Mouse (Mus musculus) hindbrain, embryonic 12.5 days (tissue): ENCODE data around the gene Ambra1. TPM values are rescaled to one million over a fixed set of nuclear protein-coding genes. Genes with fewer than 3 reads are reported as not detected.

Experiments
- ATAC-seq: fragments of 200-750 bp; cut with Nextera tagmentation; 2 replicates; pipeline ENCODE4 v1.8.0; 2017; ENCODE audit warnings: moderate TSS enrichment; ENCODE audit not compliant: low FRiP score
- H3K27ac ChIP-seq: fragments of 300-500 bp; sonication (generic); 2 replicates; pipeline ENCODE4 v1.5.1; 2016; ENCODE audit warnings: mild to moderate bottlenecking
- H3K27me3 ChIP-seq: fragments of 300-500 bp; sonication (generic); 2 replicates; pipeline ENCODE4 v1.6.1; 2016; ENCODE audit warnings: mild to moderate bottlenecking
- H3K36me3 ChIP-seq: fragments of 300-500 bp; sonication (generic); 2 replicates; pipeline ENCODE4 v1.6.1; 2016; ENCODE audit warnings: mild to moderate bottlenecking
- H3K4me1 ChIP-seq: fragments of 300-500 bp; sonication (generic); 2 replicates; pipeline ENCODE4 v1.6.1; 2016
- H3K4me2 ChIP-seq: fragments of 300-500 bp; sonication (generic); replicated peaks from 2 replicates; pipeline ENCODE4 v1.6.1; 2016; ENCODE audit warnings: mild to moderate bottlenecking
- H3K4me3 ChIP-seq: fragments of 300-500 bp; sonication (generic); 2 replicates; pipeline ENCODE4 v1.5.1; 2016; ENCODE audit warnings: mild to moderate bottlenecking
- H3K9ac ChIP-seq: fragments of 300-500 bp; sonication (generic); 2 replicates; pipeline ENCODE4 v1.6.1; 2016; ENCODE audit warnings: mild to moderate bottlenecking, moderate library complexity
- H3K9me3 ChIP-seq: fragments of 300-500 bp; sonication (generic); replicated peaks from 2 replicates; pipeline ENCODE4 v1.6.1; 2016; ENCODE audit warnings: mild to moderate bottlenecking
- WGBS: fragments of 180-500 bp; shearing (Covaris S2); methylation state at CpG from one replicate; pipeline ENCODE4 v1.1.7; 2016; 5-methylcytosine and 5-hydroxymethylcytosine counted together
- polyA plus RNA-seq: library from polyadenylated mRNA; unstranded; fragments of >200 nt; fragmentation: Nextera tagmentation; extraction: Ambion mirVana; gene quantifications from 2 replicates; pipeline ENCODE4 v1.2.1, GENCODE M21; 2016

Gene Ambra1
- polyA plus RNA-seq, 1 experiment from 2014 or later: 24.8 TPM

GRCm38 (mm10) chr2:91916346-91916977, 186.5 kb downstream of the Ambra1 start:
- Histone ChIP-seq H3K36me3 (peaks cover 68% of the 10 kb centered on the region), H3K4me2 (no peak overlapping the region), H3K9me3 (no peaks in the 10 kb centered on the region), H3K4me3 (no peak overlapping the region), H3K4me1 (peaks cover 2% of the 10 kb centered on the region), H3K27ac (no peak overlapping the region), H3K27me3 (peaks cover 20% of the 10 kb centered on the region), H3K9ac (no peak overlapping the region)
- ATAC-seq: no peak
- 92% methylated on average over 7 of the region's 7 CpGs for WGBS

- no peak for ATAC-seq
- Histone ChIP-seq H3K4me1 (peaks cover 7% of the 10 kb centered on the region), H3K36me3 (peaks cover 61% of the 10 kb centered on the region), H3K9ac (no peak overlapping the region), H3K27ac (no peak overlapping the region), H3K9me3 (no peaks in the 10 kb centered on the region), H3K4me2 (no peak overlapping the region), H3K4me3 (no peak overlapping the region), H3K27me3 (peaks cover 26% of the 10 kb centered on the region)
- 88% methylated on average over 7 of the region's 7 CpGs for WGBS
These were observed 187.2 kb downstream of the Ambra1 start for GRCm38 (mm10) chr2:91917096-91917495.

- Histone ChIP-seq H3K4me3 (no peak overlapping the region), H3K27me3 (peaks cover 55% of the 10 kb centered on the region), H3K36me3 (peaks cover 37% of the 10 kb centered on the region), H3K4me2 (no peak overlapping the region), H3K27ac (no peak overlapping the region), H3K9me3 (no peaks in the 10 kb centered on the region), H3K9ac (no peak overlapping the region), H3K4me1 (peaks cover 25% of the 10 kb centered on the region)
- ATAC-seq: no peak
- 80% methylated on average over 4 of the region's 4 CpGs for WGBS
These were observed 190.2 kb downstream of the Ambra1 start for GRCm38 (mm10) chr2:91920130-91920529.

- H3K27me3 ChIP-seq: peaks cover 60% of the 10 kb centered on the region
- no peak overlapping the region for H3K27ac ChIP-seq
- peak overlapping the region; percentile 60 for H3K9ac ChIP-seq
- no peak; the same call in 1 of the 2 replicates for ATAC-seq
- peak overlapping the region; percentile 93 for H3K4me2 ChIP-seq
- WGBS: 8% methylated on average over 31 of the region's 31 CpGs
- H3K36me3 ChIP-seq: peaks cover 28% of the 10 kb centered on the region
- H3K4me3 ChIP-seq: peak overlapping the region; percentile 55
- H3K4me1 ChIP-seq: peaks cover 25% of the 10 kb centered on the region
- H3K9me3 ChIP-seq: no peaks in the 10 kb centered on the region
These were observed 191.4 kb downstream of the Ambra1 start for GRCm38 (mm10) chr2:91921181-91921789.

GRCm38 (mm10) chr2:91921790-91922570, 192.0 kb downstream of the Ambra1 start:
- Histone ChIP-seq H3K4me1 (peaks cover 25% of the 10 kb centered on the region), H3K27me3 (peaks cover 62% of the 10 kb centered on the region)

GRCm38 (mm10) chr2:91922586-91923414, 192.9 kb downstream of the Ambra1 start:
- H3K27me3 ChIP-seq: peaks cover 65% of the 10 kb centered on the region
- H3K4me3 ChIP-seq: peak overlapping the region; percentile 55
- H3K9ac ChIP-seq: no peak overlapping the region
- H3K36me3 ChIP-seq: peaks cover 13% of the 10 kb centered on the region
- H3K9me3 ChIP-seq: no peaks in the 10 kb centered on the region
- 4% methylated on average over 34 of the region's 37 CpGs for WGBS
- ATAC-seq: peak; percentile 17; the same call in 1 of the 2 replicates
- H3K27ac ChIP-seq: no peak overlapping the region
- H3K4me1 ChIP-seq: peaks cover 25% of the 10 kb centered on the region
- H3K4me2 ChIP-seq: peak overlapping the region; percentile 93

More at GRCm38 (mm10) chr2:91921790-91922570, 192.0 kb downstream of the Ambra1 start:
- Histone ChIP-seq H3K4me3 (peak overlapping the region; percentile 55), H3K4me2 (peak overlapping the region; percentile 93), H3K9ac (peak overlapping the region; percentile 60), H3K27ac (no peak overlapping the region), H3K9me3 (no peaks in the 10 kb centered on the region), H3K36me3 (peaks cover 21% of the 10 kb centered on the region)
- peak; percentile 73 for ATAC-seq
- WGBS: under 1% methylated on average over 64 of the region's 64 CpGs

GRCm38 (mm10) chr2:91923415-91924337, 193.7 kb downstream of the Ambra1 start:
- Histone ChIP-seq H3K9ac (0 out of 2 replicates have a peak overlapping the region, but pooled peaks have one; percentile 14), H3K4me3 (peak overlapping the region; percentile 55), H3K27ac (no peak overlapping the region), H3K36me3 (peaks cover 10% of the 10 kb centered on the region; the same call in 1 of the 2 replicates), H3K4me1 (peaks cover 31% of the 10 kb centered on the region), H3K9me3 (no peaks in the 10 kb centered on the region), H3K27me3 (peaks cover 65% of the 10 kb centered on the region), H3K4me2 (peak overlapping the region; percentile 93)
- ATAC-seq: no peak
- 4% methylated on average over 54 of the region's 54 CpGs for WGBS

- ATAC-seq: no peak
- H3K27ac ChIP-seq: no peak overlapping the region
- H3K4me3 ChIP-seq: no peak overlapping the region
- no peak overlapping the region for H3K9ac ChIP-seq
- H3K27me3 ChIP-seq: peaks cover 62% of the 10 kb centered on the region
- H3K9me3 ChIP-seq: no peaks in the 10 kb centered on the region
- no peak overlapping the region for H3K4me2 ChIP-seq
- peaks cover 37% of the 10 kb centered on the region for H3K4me1 ChIP-seq
- 33% methylated on average over 1 of the region's 1 CpGs for WGBS
- 0 out of 2 replicates have a peak, but pooled peaks cover 5% of the 10 kb centered on the region for H3K36me3 ChIP-seq
These were observed 194.8 kb downstream of the Ambra1 start for GRCm38 (mm10) chr2:91924726-91925125.

- H3K27me3 ChIP-seq: peaks cover 55% of the 10 kb centered on the region
- H3K4me2 ChIP-seq: no peak overlapping the region
- H3K4me3 ChIP-seq: no peak overlapping the region
- no peak overlapping the region for H3K9ac ChIP-seq
- 0 out of 2 replicates have a peak, but pooled peaks cover 5% of the 10 kb centered on the region for H3K36me3 ChIP-seq
- 89% methylated on average over 15 of the region's 15 CpGs for WGBS
- no peaks in the 10 kb centered on the region for H3K9me3 ChIP-seq
- H3K27ac ChIP-seq: no peak overlapping the region
- H3K4me1 ChIP-seq: peaks cover 43% of the 10 kb centered on the region
- ATAC-seq: no peak
These were observed 195.5 kb downstream of the Ambra1 start for GRCm38 (mm10) chr2:91925442-91925841.

- 88% methylated on average over 3 of the region's 3 CpGs for WGBS
- peak within 1 kb of the TSS; percentile 22; the same call in 1 of the 2 replicates for H3K4me2 ChIP-seq
- ATAC-seq: no peak
These were observed 197.0 kb downstream of the Ambra1 start, which contains the start of gene Chrm4 for GRCm38 (mm10) chr2:91926949-91927348. Gene Chrm4, plus strand, starts transcription at chr2:91927249.

More at GRCm38 (mm10) chr2:91926949-91927348, 197.0 kb downstream of the Ambra1 start, which contains the start of gene Chrm4:
- peaks cover 40% of the 10 kb centered on the region for H3K27me3 ChIP-seq
- no peak within 1 kb of the TSS for H3K27ac ChIP-seq
- no peak within 1 kb of the TSS for H3K4me3 ChIP-seq
- 0 out of 2 replicates have a peak, but pooled peaks cover 5% of the 10 kb centered on the region for H3K36me3 ChIP-seq
- no peak within 1 kb of the TSS for H3K9ac ChIP-seq
- no peaks in the 10 kb centered on the region for H3K9me3 ChIP-seq
- H3K4me1 ChIP-seq: peaks cover 45% of the 10 kb centered on the region
